Mouse (Mus musculus) heart, embryonic 15.5 days (tissue): ENCODE results near the gene Foxn3. TPM values are rescaled to one million over a fixed set of nuclear protein-coding genes. Genes with fewer than 3 reads are reported as not detected.
A peak's percentile ranks its signal among the peaks of the same experiment; 100 is the strongest.

Source experiments
- ATAC-seq: fragments of 200-750 bp; cut with Nextera tagmentation; replicated peaks from 2 replicates; pipeline ENCODE4 v1.8.0; 2017; ENCODE audit warnings: low read depth, moderate TSS enrichment; ENCODE audit not compliant: insufficient number of reproducible peaks, insufficient read depth, low FRiP score
- H3K27ac ChIP-seq: fragments of 300-500 bp; sonication (generic); 2 replicates; pipeline ENCODE4 v1.5.1; 2015; ENCODE audit warnings: mild to moderate bottlenecking, inconsistent platforms
- H3K27me3 ChIP-seq: fragments of 300-500 bp; sonication (generic); 2 replicates; pipeline ENCODE4 v1.6.1; 2015; ENCODE audit warnings: inconsistent platforms
- H3K36me3 ChIP-seq: fragments of 300-500 bp; sonication (generic); 2 replicates; pipeline ENCODE4 v1.6.1; 2015; ENCODE audit warnings: mild to moderate bottlenecking, inconsistent platforms
- H3K4me1 ChIP-seq: fragments of 300-500 bp; sonication (generic); replicated peaks from 2 replicates; pipeline ENCODE4 v1.6.1; 2015; ENCODE audit warnings: inconsistent platforms
- H3K4me2 ChIP-seq: fragments of 300-500 bp; sonication (generic); 2 replicates; pipeline ENCODE4 v1.6.1; 2015; ENCODE audit warnings: inconsistent platforms, mild to moderate bottlenecking, moderate library complexity
- H3K4me3 ChIP-seq: fragments of 300-500 bp; sonication (generic); 2 replicates; pipeline ENCODE4 v1.5.1; 2015; ENCODE audit warnings: mild to moderate bottlenecking, inconsistent platforms
- H3K9ac ChIP-seq: fragments of 300-500 bp; sonication (generic); 2 replicates; pipeline ENCODE4 v1.6.1; 2015; ENCODE audit warnings: mild to moderate bottlenecking, inconsistent platforms
- H3K9me3 ChIP-seq: fragments of 300-500 bp; sonication (generic); replicated peaks from 2 replicates; pipeline ENCODE4 v1.6.1; 2016; ENCODE audit warnings: inconsistent platforms
- WGBS: fragments of 180-500 bp; shearing (Covaris S2); methylation state at CpG from one replicate; pipeline ENCODE4 v1.1.7; 2015; ENCODE audit warnings: mixed read lengths; 5-methylcytosine and 5-hydroxymethylcytosine counted together
- polyA plus RNA-seq: library from polyadenylated mRNA; unstranded; fragments of >200 nt; fragmentation: Nextera tagmentation; extraction: Ambion mirVana; gene quantifications from 2 replicates; pipeline ENCODE4 v1.2.1, GENCODE M21; 2015

Gene Foxn3
- polyA plus RNA-seq, 1 experiment from 2014 or later: 57.5 TPM

- ATAC-seq: no peak
- H3K4me2 ChIP-seq: no peak overlapping the region
- no peaks in the 10 kb centered on the region for H3K27me3 ChIP-seq
- no peak overlapping the region for H3K4me3 ChIP-seq
- WGBS: 84% methylated on average over 2 of the region's 2 CpGs
- peaks cover 6% of the 10 kb centered on the region; the same call in 1 of the 2 replicates for H3K4me1 ChIP-seq
- H3K27ac ChIP-seq: no peak overlapping the region
- H3K9ac ChIP-seq: no peak overlapping the region
- H3K36me3 ChIP-seq: no peaks in the 10 kb centered on the region
- no peaks in the 10 kb centered on the region for H3K9me3 ChIP-seq
Observed at GRCm38 (mm10) chr12:99596397-99596796, 33.0 kb upstream of the Foxn3 start.

- no peak for ATAC-seq
- no peaks in the 10 kb centered on the region for H3K9me3 ChIP-seq
- 0 out of 2 replicates have a peak, but pooled peaks cover 2% of the 10 kb centered on the region for H3K4me1 ChIP-seq
- H3K36me3 ChIP-seq: no peaks in the 10 kb centered on the region
- no peaks in the 10 kb centered on the region for H3K27me3 ChIP-seq
- no peak overlapping the region for H3K9ac ChIP-seq
- H3K4me2 ChIP-seq: no peak overlapping the region
- H3K27ac ChIP-seq: no peak overlapping the region
- H3K4me3 ChIP-seq: no peak overlapping the region
- WGBS: 70% methylated on average over 3 of the region's 3 CpGs
Observed at GRCm38 (mm10) chr12:99587338-99587737, 24.0 kb upstream of the Foxn3 start.

- Histone ChIP-seq H3K27me3 (no peaks in the 10 kb centered on the region), H3K4me2 (no peak overlapping the region), H3K9me3 (no peaks in the 10 kb centered on the region), H3K4me3 (no peak overlapping the region), H3K27ac (no peak overlapping the region), H3K4me1 (peaks cover 10% of the 10 kb centered on the region; the same call in 1 of the 2 replicates), H3K9ac (no peak overlapping the region), H3K36me3 (no peaks in the 10 kb centered on the region)
- WGBS: 40% methylated on average over 4 of the region's 4 CpGs
- ATAC-seq: no peak
Observed at GRCm38 (mm10) chr12:99579989-99580388, 16.6 kb upstream of the Foxn3 start.

- no peak overlapping the region for H3K27ac ChIP-seq
- H3K9me3 ChIP-seq: no peaks in the 10 kb centered on the region
- ATAC-seq: no peak
- WGBS: 63% methylated on average over 6 of the region's 6 CpGs
- H3K4me3 ChIP-seq: no peak overlapping the region
- H3K9ac ChIP-seq: no peak overlapping the region
- H3K4me2 ChIP-seq: no peak overlapping the region
- H3K4me1 ChIP-seq: peaks cover 8% of the 10 kb centered on the region; the same call in 1 of the 2 replicates
- no peaks in the 10 kb centered on the region for H3K27me3 ChIP-seq
- no peaks in the 10 kb centered on the region for H3K36me3 ChIP-seq
Observed at GRCm38 (mm10) chr12:99576682-99577081, 13.3 kb upstream of the Foxn3 start.

GRCm38 (mm10) chr12:99574299-99574698, 10.9 kb upstream of the Foxn3 start:
- no peak overlapping the region for H3K9ac ChIP-seq
- no peaks in the 10 kb centered on the region for H3K36me3 ChIP-seq
- 53% methylated on average over 13 of the region's 13 CpGs for WGBS
- no peak overlapping the region for H3K4me2 ChIP-seq
- no peaks in the 10 kb centered on the region for H3K9me3 ChIP-seq
- no peak overlapping the region for H3K27ac ChIP-seq
- no peak overlapping the region for H3K4me3 ChIP-seq
- no peaks in the 10 kb centered on the region for H3K27me3 ChIP-seq
- no peak for ATAC-seq
- peaks cover 18% of the 10 kb centered on the region for H3K4me1 ChIP-seq

- 89% methylated on average over 6 of the region's 6 CpGs for WGBS
- Histone ChIP-seq H3K9ac (no peak overlapping the region), H3K4me1 (peaks cover 18% of the 10 kb centered on the region), H3K4me2 (no peak overlapping the region), H3K27ac (no peak overlapping the region), H3K9me3 (no peaks in the 10 kb centered on the region), H3K27me3 (no peaks in the 10 kb centered on the region), H3K4me3 (no peak overlapping the region), H3K36me3 (no peaks in the 10 kb centered on the region)
- no peak for ATAC-seq
Observed at GRCm38 (mm10) chr12:99573036-99573435, 9.7 kb upstream of the Foxn3 start.

GRCm38 (mm10) chr12:99571999-99572398, 8.6 kb upstream of the Foxn3 start:
- H3K4me1 ChIP-seq: peaks cover 18% of the 10 kb centered on the region
- no peak overlapping the region for H3K4me3 ChIP-seq
- no peaks in the 10 kb centered on the region for H3K27me3 ChIP-seq
- no peak for ATAC-seq
- WGBS: 91% methylated on average over 8 of the region's 8 CpGs
- H3K9ac ChIP-seq: no peak overlapping the region
- no peaks in the 10 kb centered on the region for H3K36me3 ChIP-seq
- H3K27ac ChIP-seq: no peak overlapping the region
- no peak overlapping the region for H3K4me2 ChIP-seq
- H3K9me3 ChIP-seq: no peaks in the 10 kb centered on the region

- Histone ChIP-seq H3K27me3 (no peaks in the 10 kb centered on the region), H3K27ac (no peak overlapping the region), H3K36me3 (no peaks in the 10 kb centered on the region), H3K4me3 (peak overlapping the region; percentile 27), H3K9ac (no peak overlapping the region), H3K4me1 (peaks cover 9% of the 10 kb centered on the region), H3K9me3 (no peaks in the 10 kb centered on the region), H3K4me2 (peak overlapping the region; percentile 57)
- peak; percentile 53 for ATAC-seq
- 51% methylated on average over 25 of the region's 25 CpGs for WGBS
Observed at GRCm38 (mm10) chr12:99570197-99570956, 7.0 kb upstream of the Foxn3 start.

GRCm38 (mm10) chr12:99565606-99566005, 2.2 kb upstream of the Foxn3 start:
- no peaks in the 10 kb centered on the region for H3K36me3 ChIP-seq
- H3K9me3 ChIP-seq: no peaks in the 10 kb centered on the region
- WGBS: 63% methylated on average over 2 of the region's 2 CpGs
- no peak overlapping the region for H3K4me3 ChIP-seq
- peaks cover 32% of the 10 kb centered on the region for H3K4me1 ChIP-seq
- no peak overlapping the region for H3K27ac ChIP-seq
- H3K4me2 ChIP-seq: no peak overlapping the region
- H3K27me3 ChIP-seq: no peaks in the 10 kb centered on the region
- no peak for ATAC-seq
- no peak overlapping the region for H3K9ac ChIP-seq

- H3K27me3 ChIP-seq: no peaks in the 10 kb centered on the region
- H3K9ac ChIP-seq: no peak overlapping the region
- no peaks in the 10 kb centered on the region for H3K36me3 ChIP-seq
- WGBS: 31% methylated on average over 9 of the region's 9 CpGs
- peaks cover 33% of the 10 kb centered on the region for H3K4me1 ChIP-seq
- peak overlapping the region; percentile 89 for H3K4me3 ChIP-seq
- H3K4me2 ChIP-seq: peak overlapping the region; percentile 89
- no peaks in the 10 kb centered on the region for H3K9me3 ChIP-seq
- 0 out of 2 replicates have a peak overlapping the region, but pooled peaks have one; percentile 36 for H3K27ac ChIP-seq
- no peak for ATAC-seq
Observed at GRCm38 (mm10) chr12:99564301-99564910, 1.0 kb upstream of the Foxn3 start.

- 0% methylated on average over 10 of the region's 10 CpGs for WGBS
- Histone ChIP-seq H3K9me3 (no peaks in the 10 kb centered on the region), H3K27ac (peak overlapping the region; percentile 85), H3K27me3 (no peaks in the 10 kb centered on the region), H3K4me3 (peak overlapping the region; percentile 89), H3K36me3 (no peaks in the 10 kb centered on the region), H3K4me2 (peak overlapping the region; percentile 89), H3K4me1 (peaks cover 44% of the 10 kb centered on the region), H3K9ac (peak overlapping the region; percentile 96)
- no peak for ATAC-seq
Observed at GRCm38 (mm10) chr12:99562867-99563189, 554 bp downstream of the Foxn3 start.
